8 mouse cellular contexts compared by ENCODE assay signal in genomic region chr16:94713480-94714094, GRCm38 (mm10).
A peak's percentile ranks its signal among the peaks of the same experiment; 100 is the strongest.
DNase-seq lines count a peak whose midpoint lies in the region; ATAC-seq and TF ChIP-seq lines count a peak whose summit lies in the region.

No protein-coding gene starts in this region.

- no peak overlapping the region for H3K27ac ChIP-seq in forebrain, embryonic 13.5 days
- H3K27ac ChIP-seq in heart, postnatal 0 days (ENCODE audit: low read depth): no peak overlapping the region
- no peak overlapping the region for H3K27ac ChIP-seq in liver, embryonic 13.5 days
- no peak overlapping the region for H3K27ac ChIP-seq in neural tube, embryonic 12.5 days
- H3K27ac ChIP-seq in stomach, embryonic 16.5 days (ENCODE audit: low read length): no peak overlapping the region

- H3K36me3 ChIP-seq in forebrain, embryonic 13.5 days (ENCODE audit: poor library complexity, severe bottlenecking): no peaks in the 10 kb centered on the region
- H3K36me3 ChIP-seq in heart, postnatal 0 days (replicated peaks; ENCODE audit: control insufficient read depth, insufficient read depth, low read length): no peaks in the 10 kb centered on the region
- no peaks in the 10 kb centered on the region for H3K36me3 ChIP-seq in liver, embryonic 13.5 days
- no peaks in the 10 kb centered on the region for H3K36me3 ChIP-seq in neural tube, embryonic 12.5 days
- no peaks in the 10 kb centered on the region for H3K36me3 ChIP-seq in stomach, embryonic 16.5 days (ENCODE audit: control insufficient read depth, insufficient read depth, low read length)

- TF ChIP-seq EP300 in heart, postnatal 0 days (IDR thresholded peaks at IDR 0.05; ENCODE audit: low read depth): no peak

- H3K9ac ChIP-seq in forebrain, embryonic 13.5 days: peak overlapping the region; percentile 54
- H3K9ac ChIP-seq in heart, postnatal 0 days (replicated peaks; ENCODE audit: low read depth, low read length): no peak overlapping the region; the same call in 1 of the 2 replicates
- H3K9ac ChIP-seq in liver, embryonic 13.5 days: no peak overlapping the region
- 0 out of 2 replicates have a peak overlapping the region, but pooled peaks have one; percentile 26 for H3K9ac ChIP-seq in neural tube, embryonic 12.5 days
- H3K9ac ChIP-seq in stomach, embryonic 16.5 days (ENCODE audit: low read length): peak overlapping the region; percentile 32; the same call in 1 of the 2 replicates

- 9% methylated on average over 25 of the region's 25 CpGs for WGBS in forebrain, embryonic 13.5 days
- WGBS in heart, postnatal 0 days: 7% methylated on average over 25 of the region's 25 CpGs
- 9% methylated on average over 25 of the region's 25 CpGs for WGBS in liver, embryonic 13.5 days (ENCODE audit: insufficient replicate concordance)
- 11% methylated on average over 25 of the region's 25 CpGs for WGBS in neural tube, embryonic 12.5 days
- 9% methylated on average over 25 of the region's 25 CpGs for WGBS in stomach, embryonic 16.5 days

- peak overlapping the region; percentile 59 for H3K4me2 ChIP-seq in forebrain, embryonic 13.5 days
- H3K4me2 ChIP-seq in heart, postnatal 0 days (ENCODE audit: low read depth, low read length): peak overlapping the region; percentile 61
- peak overlapping the region; percentile 34 for H3K4me2 ChIP-seq in liver, embryonic 13.5 days
- H3K4me2 ChIP-seq in neural tube, embryonic 12.5 days (replicated peaks): peak overlapping the region; percentile 57
- peak overlapping the region; percentile 60 for H3K4me2 ChIP-seq in stomach, embryonic 16.5 days (ENCODE audit: low read depth, low read length)

- ATAC-seq in cerebellum, adult (ENCODE audit: insufficient number of reproducible peaks, low FRiP score, low TSS enrichment): peak; percentile 83
- ATAC-seq in forebrain, embryonic 13.5 days: peak; percentile 92
- ATAC-seq in heart, postnatal 0 days (ENCODE audit: insufficient read depth, low read depth): peak; percentile 89
- peak; percentile 76 for ATAC-seq in liver, embryonic 13.5 days (ENCODE audit: low read depth)
- peak; percentile 87 for ATAC-seq in neural tube, embryonic 12.5 days (ENCODE audit: low FRiP score, low read depth)
- ATAC-seq in stomach, embryonic 16.5 days (ENCODE audit: insufficient read depth, low FRiP score): peak; percentile 92

- TF ChIP-seq CTCF in heart, postnatal 0 days (IDR thresholded peaks at IDR 0.05; ENCODE audit: low read depth): peak; percentile 93

- no peaks in the 10 kb centered on the region; the same call in 1 of the 2 replicates for H3K27me3 ChIP-seq in forebrain, embryonic 13.5 days
- no peaks in the 10 kb centered on the region for H3K27me3 ChIP-seq in heart, postnatal 0 days (ENCODE audit: control insufficient read depth, insufficient read depth, low read length)
- no peaks in the 10 kb centered on the region for H3K27me3 ChIP-seq in liver, embryonic 13.5 days
- H3K27me3 ChIP-seq in neural tube, embryonic 12.5 days (replicated peaks): no peaks in the 10 kb centered on the region
- H3K27me3 ChIP-seq in stomach, embryonic 16.5 days (ENCODE audit: control insufficient read depth, insufficient read depth, low read length): no peaks in the 10 kb centered on the region

- H3K4me3 ChIP-seq in forebrain, embryonic 13.5 days: peak overlapping the region; percentile 30
- H3K4me3 ChIP-seq in heart, postnatal 0 days (ENCODE audit: low read depth, low read length): peak overlapping the region; percentile 32
- H3K4me3 ChIP-seq in liver, embryonic 13.5 days (replicated peaks): no peak overlapping the region; the same call in 1 of the 2 replicates
- H3K4me3 ChIP-seq in neural tube, embryonic 12.5 days: peak overlapping the region; percentile 16
- peak overlapping the region; percentile 34 for H3K4me3 ChIP-seq in stomach, embryonic 16.5 days (replicated peaks; ENCODE audit: low read length)

- peak; percentile 71 to 79 for DNase-seq in CD8-positive naive resting alpha-beta T cell, adult 2 months (ENCODE audit: low read depth in 2 of 2, low spot score in 2 of 2)
- DNase-seq in heart, postnatal 0 days (ENCODE audit: low spot score): peak; percentile 82
- DNase-seq in kidney, postnatal 25 days: peak; percentile 79 to 85
- peak; percentile 54 for DNase-seq in liver, embryonic 13.5 days

- peaks cover 9% of the 10 kb centered on the region for H3K4me1 ChIP-seq in forebrain, embryonic 13.5 days
- peaks cover 5% of the 10 kb centered on the region; the same call in 1 of the 2 replicates for H3K4me1 ChIP-seq in heart, postnatal 0 days (ENCODE audit: control insufficient read depth, insufficient read depth)
- H3K4me1 ChIP-seq in liver, embryonic 13.5 days (replicated peaks): 0 out of 2 replicates have a peak, but pooled peaks cover 3% of the 10 kb centered on the region
- peaks cover 17% of the 10 kb centered on the region for H3K4me1 ChIP-seq in neural tube, embryonic 12.5 days
- no peaks in the 10 kb centered on the region for H3K4me1 ChIP-seq in stomach, embryonic 16.5 days (ENCODE audit: control insufficient read depth, insufficient read depth, low read length)

- peaks cover 4% of the 10 kb centered on the region for H3K9me3 ChIP-seq in forebrain, embryonic 13.5 days (replicated peaks)
- peaks cover 5% of the 10 kb centered on the region; the same call in 1 of the 2 replicates for H3K9me3 ChIP-seq in heart, postnatal 0 days (replicated peaks; ENCODE audit: control insufficient read depth, low read length)
- H3K9me3 ChIP-seq in liver, embryonic 13.5 days (replicated peaks): no peaks in the 10 kb centered on the region
- H3K9me3 ChIP-seq in neural tube, embryonic 12.5 days: peaks cover 5% of the 10 kb centered on the region; the same call in 1 of the 2 replicates
- peaks cover 7% of the 10 kb centered on the region; the same call in 1 of the 2 replicates for H3K9me3 ChIP-seq in stomach, embryonic 16.5 days (replicated peaks; ENCODE audit: control insufficient read depth, low read length)

Comparison
In these comparisons a context has a peak if more than half of its experiments do, and no peak if none do; other contexts are left out.
1. H3K9ac ChIP-seq: peak in forebrain, embryonic 13.5 days (single experiment), neural tube, embryonic 12.5 days (single experiment) and stomach, embryonic 16.5 days (single experiment); none in heart, postnatal 0 days (single experiment) and liver, embryonic 13.5 days (single experiment).
2. Peak in every context shown above with its lines, with median percentiles within 50 percentile points of each other: DNase-seq, ATAC-seq and H3K4me2 ChIP-seq.